Mouse (Mus musculus) stomach, adult 2 months (tissue): ENCODE measurements around the gene Uhmk1. TPM values are rescaled to one million over a fixed set of nuclear protein-coding genes. Genes with fewer than 3 reads are reported as not detected.

Experiments
- polyA plus RNA-seq: library from polyadenylated mRNA; depleted of rRNA; stranded (reverse); fragments of >200 nt; gene quantifications from 2 replicates; pipeline ENCODE4 v1.2.3, GENCODE M21; 2012; rRNA removed

Gene Uhmk1
- 1.9 and 2.8 TPM in 2 replicates for polyA plus RNA-seq

GRCm38 (mm10) chr1:170214757-170215522 lies at the start of gene Uhmk1:
TSS of gene Uhmk1 (minus strand) at chr1:170215397.

GRCm38 (mm10) chr1:170232688-170233087 lies 17.5 kb upstream of the Uhmk1 start, which contains the start of gene Sh2d1b2:
TSS of gene Sh2d1b2 (plus strand) at chr1:170232749.

GRCm38 (mm10) chr1:170174814-170175332 lies 40.3 kb downstream of the Uhmk1 start, which contains the start of gene Uap1:
TSS of gene Uap1 (minus strand) at chr1:170174957.

Other genes starting within 250 kb of the Uhmk1 start
- gene Hsd17b7, start 246.2 kb downstream of the Uhmk1 start, polyA plus RNA-seq, result 0.96 and 1.7 TPM in 2 replicates
- gene Ddr2, start 104.6 kb downstream of the Uhmk1 start, polyA plus RNA-seq, result 1.8 and 3.1 TPM in 2 replicates
- 5.6 and 7.3 TPM in 2 replicates for gene Uap1, start 40.4 kb downstream of the Uhmk1 start, polyA plus RNA-seq
- gene Sh2d1b2, start 17.4 kb upstream of the Uhmk1 start, polyA plus RNA-seq, result not detected in 2 replicates
- 0.02 and 0.09 TPM in 2 replicates for gene Sh2d1b1, start 61.9 kb upstream of the Uhmk1 start, polyA plus RNA-seq
- gene Gm7694, start 90.9 kb upstream of the Uhmk1 start, polyA plus RNA-seq, result 4.2 and 4.7 TPM in 2 replicates
- not detected in 2 replicates for gene Spata46, start 93.4 kb upstream of the Uhmk1 start, polyA plus RNA-seq